Mouse (Mus musculus) neutrophil, adult 65 days (primary cell): ENCODE data around the gene Trim21. TPM values are rescaled to one million over a fixed set of nuclear protein-coding genes. Genes with fewer than 3 reads are reported as not detected.

Experiments used
- total RNA-seq: library from RNA; stranded (reverse); gene quantifications from 2 replicates; pipeline ENCODE4 v1.2.4, GENCODE M21; 2023

Gene Trim21
- total RNA-seq, result 15.1 and 20.6 TPM in 2 replicates

DNA sequence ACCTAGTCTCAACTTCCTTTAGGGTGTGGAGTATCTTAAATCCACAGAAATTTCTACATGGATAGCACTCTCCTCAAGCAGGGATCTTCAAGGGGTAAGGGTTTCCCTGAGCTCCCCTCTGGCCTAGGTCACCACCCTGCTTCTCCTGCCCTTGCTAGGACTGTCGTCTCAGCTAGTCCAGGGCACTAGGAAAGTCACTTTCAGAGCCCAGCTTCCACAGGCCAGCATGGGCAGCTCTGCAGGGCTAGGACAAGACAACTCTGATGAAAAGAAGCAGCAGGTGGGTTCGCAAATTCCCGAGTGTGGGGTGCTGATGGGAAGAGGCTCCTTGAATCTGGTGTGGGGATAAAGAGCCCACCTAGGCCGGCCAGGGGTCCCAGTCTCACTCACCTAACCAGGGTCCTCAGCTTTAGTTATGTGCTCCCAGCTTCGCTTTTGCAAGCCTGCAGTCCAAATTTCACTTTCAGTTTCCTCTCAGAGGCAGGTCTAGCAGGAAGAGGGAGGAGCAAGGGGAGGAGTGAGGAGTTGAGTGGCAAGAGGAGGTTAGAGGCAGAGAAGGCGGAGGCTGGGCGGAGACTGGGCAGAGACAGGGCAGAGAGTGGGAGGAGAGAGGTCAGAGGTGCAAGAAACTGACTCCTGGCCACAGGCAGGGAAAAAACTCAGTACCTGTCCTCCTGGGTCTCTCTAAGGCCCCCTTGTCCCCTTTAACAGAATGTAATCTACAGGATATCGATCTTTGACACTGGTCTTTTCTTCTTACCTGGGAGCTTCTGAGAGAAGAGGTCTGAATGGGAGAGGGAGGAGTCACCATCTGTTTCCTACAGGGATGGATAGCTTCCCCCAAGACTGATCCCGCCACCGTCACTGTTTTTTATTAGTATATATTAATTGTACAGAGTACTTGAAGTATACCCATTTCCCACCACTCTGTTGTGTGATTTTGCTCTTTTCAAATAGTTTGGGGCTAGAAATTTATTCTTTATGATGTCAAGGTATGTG lies at the start of gene Trim21:
Gene Trim21, minus strand, starts transcription at position 488 of the 999 bp plus-strand sequence.

DNA sequence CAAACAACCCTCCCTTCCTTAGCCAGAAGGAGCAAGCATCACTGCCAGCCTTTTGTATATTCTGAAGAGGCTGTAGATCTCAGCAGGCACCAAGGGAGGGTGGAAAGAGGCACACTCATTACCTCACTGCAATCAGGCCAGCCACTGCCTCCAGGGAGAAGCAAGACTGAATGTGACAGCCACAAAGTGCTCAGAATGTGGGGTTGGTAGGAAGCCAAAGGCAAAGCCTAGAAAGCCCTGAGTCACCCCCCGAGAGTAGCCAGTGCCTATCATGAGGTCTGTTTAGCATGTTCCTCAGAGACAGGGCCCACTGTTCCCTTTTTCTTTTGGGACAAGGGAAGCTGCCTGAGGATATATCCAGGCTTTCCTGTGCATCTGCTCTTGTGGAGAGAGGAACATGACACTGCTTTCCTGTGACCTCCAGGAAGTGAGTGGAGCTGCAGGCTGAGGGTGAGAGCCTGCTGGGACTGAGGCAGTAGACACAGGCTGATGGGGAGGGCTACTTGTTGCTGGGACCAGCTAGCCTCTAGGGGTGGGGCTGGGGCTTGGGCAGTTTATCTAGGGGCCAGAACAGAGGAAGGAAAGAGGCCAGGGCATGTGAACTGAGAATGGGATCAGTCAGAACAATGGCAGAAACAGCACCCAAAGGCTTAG lies 32.2 kb upstream of the Trim21 start, which contains the start of gene Olfr552:
Gene Olfr552, plus strand, starts transcription at position 393 of the 654 bp plus-strand sequence.

DNA sequence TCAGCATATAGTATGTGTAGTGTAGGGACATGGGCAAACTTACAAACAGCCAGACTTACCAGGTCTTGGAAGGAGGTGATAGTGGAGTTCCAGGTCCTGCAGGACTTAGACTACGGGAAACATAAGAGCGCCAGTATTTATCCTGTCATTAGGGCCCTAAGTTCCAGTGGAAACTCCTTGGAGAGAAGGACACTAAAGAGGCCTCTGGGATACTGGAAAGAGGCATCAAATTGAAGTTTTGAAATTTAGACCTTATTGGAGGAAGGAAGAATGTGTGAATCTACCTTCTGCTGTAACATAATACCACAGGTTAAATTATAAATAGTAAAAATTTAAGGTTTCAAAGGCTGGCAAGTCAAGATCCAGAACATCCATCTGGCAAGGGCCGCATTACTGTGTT lies 26.5 kb upstream of the Trim21 start, which contains the start of gene Olfr551:
Gene Olfr551, minus strand, starts transcription at position 101 of the 400 bp plus-strand sequence.

DNA sequence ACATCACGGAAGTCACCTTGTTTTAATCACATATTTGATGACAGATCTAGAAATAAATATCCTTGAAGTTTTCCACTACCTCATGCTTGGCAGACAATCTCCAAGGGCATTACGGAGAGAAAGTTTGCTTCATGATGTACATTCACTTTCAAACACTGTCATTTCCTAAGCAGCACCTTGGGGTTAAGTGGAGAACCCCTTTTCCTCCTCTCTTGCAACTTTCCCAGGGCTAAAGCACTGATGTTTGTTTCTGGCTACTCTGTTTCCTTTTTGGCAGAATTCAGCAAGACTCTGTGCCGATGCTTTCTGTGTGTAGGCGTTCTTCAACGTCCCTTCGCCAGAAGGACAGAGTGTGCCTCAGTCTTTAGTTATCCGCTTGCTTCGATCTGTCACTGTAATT lies 5.9 kb upstream of the Trim21 start, which contains the start of gene Olfr550:
Gene Olfr550, plus strand, starts transcription at position 301 of the 400 bp plus-strand sequence.

DNA sequence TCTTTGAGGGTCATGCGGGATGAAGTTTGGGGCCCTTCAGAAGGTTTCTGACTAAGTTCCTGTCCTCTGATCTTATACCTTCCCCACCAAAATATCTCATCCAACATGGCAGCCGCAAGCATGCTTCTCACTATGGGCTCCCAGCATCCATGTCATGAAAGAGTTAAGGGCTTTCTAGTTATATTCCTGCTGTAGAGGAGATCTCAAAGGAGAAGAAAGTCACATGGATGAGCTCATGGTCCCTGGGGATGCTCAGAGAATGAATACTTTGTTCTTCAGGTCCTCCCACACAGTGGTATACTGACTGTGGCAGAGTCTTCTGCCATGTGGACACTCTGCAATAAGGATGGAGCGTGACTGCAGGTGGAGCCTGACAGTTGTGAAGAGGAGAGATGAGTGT lies 15.7 kb downstream of the Trim21 start, which contains the start of gene Olfr549:
Gene Olfr549, plus strand, starts transcription at position 301 of the 400 bp plus-strand sequence.

DNA sequence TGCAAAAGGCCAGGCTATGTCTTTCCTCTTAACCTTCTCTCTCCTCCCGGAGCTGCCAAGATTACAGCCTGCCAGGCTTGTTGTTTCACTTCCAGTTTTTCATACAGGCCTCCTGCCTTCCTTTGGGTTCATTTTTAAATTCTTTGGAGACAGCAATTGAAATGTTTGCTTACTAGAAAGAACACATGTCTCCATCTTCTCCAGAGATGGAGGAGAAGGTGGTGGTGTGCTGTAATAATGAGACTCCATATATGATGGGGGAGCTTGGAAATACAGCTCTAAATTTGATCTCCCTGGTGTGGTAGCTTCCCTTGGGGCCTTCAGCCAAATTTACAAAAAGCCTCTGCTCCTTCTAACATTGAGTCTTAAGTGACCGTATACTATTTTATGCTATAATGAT lies 24.7 kb downstream of the Trim21 start, which contains the start of gene Olfr548-ps1:
Gene Olfr548-ps1, plus strand, starts transcription at position 301 of the 400 bp plus-strand sequence.

DNA sequence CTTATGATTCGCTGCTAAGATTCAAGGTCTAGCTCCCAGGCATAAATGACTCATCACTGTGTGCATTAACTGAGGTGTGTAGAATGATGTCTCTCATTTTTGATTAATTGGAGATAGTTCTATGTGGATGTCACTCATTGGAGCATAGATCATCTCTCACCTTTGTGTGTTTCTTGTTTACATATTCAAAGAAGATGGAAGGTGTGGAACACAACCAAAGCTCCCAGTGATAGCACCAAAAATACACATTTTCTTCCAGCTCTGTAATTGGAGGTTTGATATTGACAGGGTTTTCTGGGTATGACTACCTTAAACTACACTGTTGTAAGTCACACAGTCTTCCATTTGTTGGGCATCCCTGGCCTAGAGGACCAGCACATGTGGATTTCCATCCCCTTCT lies 30.8 kb downstream of the Trim21 start, which contains the start of gene Olfr547:
Gene Olfr547, plus strand, starts transcription at position 301 of the 400 bp plus-strand sequence.

Other genes starting within 250 kb of the Trim21 start
- gene Rrm1, start 123.8 kb downstream of the Trim21 start, total RNA-seq, result 66.2 and 90.8 TPM in 2 replicates
- not detected in 2 replicates for gene Olfr543, start 83.8 kb downstream of the Trim21 start, total RNA-seq
- gene Olfr544, start 77.2 kb downstream of the Trim21 start, total RNA-seq, result not detected in 2 replicates
- not detected in 2 replicates for gene Olfr545, start 65.9 kb downstream of the Trim21 start, total RNA-seq
- gene Olfr547, start 30.7 kb downstream of the Trim21 start, total RNA-seq, result not detected in 2 replicates
- gene Olfr548-ps1, start 24.6 kb downstream of the Trim21 start, total RNA-seq, result not detected in 2 replicates
- gene Olfr549, start 15.6 kb downstream of the Trim21 start, total RNA-seq, result not detected in 2 replicates
- not detected in 2 replicates for gene Olfr550, start 6.0 kb upstream of the Trim21 start, total RNA-seq
- not detected in 2 replicates for gene Olfr551, start 26.4 kb upstream of the Trim21 start, total RNA-seq
- gene Olfr552, start 32.3 kb upstream of the Trim21 start, total RNA-seq, result 0.19 TPM in 1 of 2 replicates, not detected in the other
- gene Olfr553, start 52.7 kb upstream of the Trim21 start, total RNA-seq, result not detected in 2 replicates
- gene Olfr554, start 72.9 kb upstream of the Trim21 start, total RNA-seq, result not detected in 2 replicates
- not detected in 2 replicates for gene Olfr555, start 93.3 kb upstream of the Trim21 start, total RNA-seq
- not detected in 2 replicates for gene Olfr556, start 99.4 kb upstream of the Trim21 start, total RNA-seq
- gene Trim68, start 121.8 kb upstream of the Trim21 start, total RNA-seq, result 2.0 and 2.8 TPM in 2 replicates
- gene Olfr557, start 130.4 kb upstream of the Trim21 start, total RNA-seq, result not detected in 2 replicates
- not detected in 2 replicates for gene Olfr558, start 136.7 kb upstream of the Trim21 start, total RNA-seq
- gene Olfr33, start 153.6 kb upstream of the Trim21 start, total RNA-seq, result not detected in 2 replicates
- gene Olfr559, start 162.0 kb upstream of the Trim21 start, total RNA-seq, result not detected in 2 replicates
- not detected in 2 replicates for gene Olfr560, start 193.9 kb upstream of the Trim21 start, total RNA-seq
- not detected in 2 replicates for gene Olfr78, start 194.0 kb upstream of the Trim21 start, total RNA-seq
- gene Olfr561, start 205.7 kb upstream of the Trim21 start, total RNA-seq, result not detected in 2 replicates
- gene Olfr564, start 238.0 kb upstream of the Trim21 start, total RNA-seq, result not detected in 2 replicates